Mouse (Mus musculus): Measurements from ENCODE around the gene Slc2a2.

Slc2a2 gene

GRCm38 (mm10) chr3:28697797-28698196, at the start of gene Slc2a2:
Gene Slc2a2, plus strand, starts transcription at chr3:28697903.
- DNase-seq (ENCODE audit: low spot score) = no peak

- no peak for DNase-seq (ENCODE audit: low spot score)
These were observed 45.1 kb upstream of the Slc2a2 start for GRCm38 (mm10) chr3:28652574-28652973.

- no peak for DNase-seq (ENCODE audit: low spot score)
These were observed 44.7 kb upstream of the Slc2a2 start for GRCm38 (mm10) chr3:28653043-28653442.

GRCm38 (mm10) chr3:28654740-28655139, 43.0 kb upstream of the Slc2a2 start:
- DNase-seq (ENCODE audit: low spot score) = no peak

GRCm38 (mm10) chr3:28658349-28658748, 39.4 kb upstream of the Slc2a2 start:
- no peak for DNase-seq (ENCODE audit: low spot score)

- no peak for DNase-seq (ENCODE audit: low spot score)
These were observed 16.9 kb upstream of the Slc2a2 start for GRCm38 (mm10) chr3:28680851-28681250.

- DNase-seq (ENCODE audit: low spot score) = no peak
These were observed 15.8 kb upstream of the Slc2a2 start for GRCm38 (mm10) chr3:28681866-28682265.

- DNase-seq (ENCODE audit: low spot score) = no peak
These were observed 15.3 kb upstream of the Slc2a2 start for GRCm38 (mm10) chr3:28682411-28682810.

GRCm38 (mm10) chr3:28685510-28685909, 12.2 kb upstream of the Slc2a2 start:
- DNase-seq (ENCODE audit: low spot score) = no peak

GRCm38 (mm10) chr3:28694811-28695210, 2.9 kb upstream of the Slc2a2 start:
- DNase-seq (ENCODE audit: low spot score) = no peak

- DNase-seq (ENCODE audit: low spot score) = no peak
These were observed 2.1 kb upstream of the Slc2a2 start for GRCm38 (mm10) chr3:28695608-28696007.

GRCm38 (mm10) chr3:28696162-28696561, 1.5 kb upstream of the Slc2a2 start:
- no peak for DNase-seq (ENCODE audit: low spot score)

- no peak for DNase-seq (ENCODE audit: low spot score)
These were observed 1.9 kb downstream of the Slc2a2 start for GRCm38 (mm10) chr3:28699601-28700000.

GRCm38 (mm10) chr3:28705522-28706137, 7.9 kb downstream of the Slc2a2 start:
- no peak for DNase-seq (ENCODE audit: low spot score)

- no peak for DNase-seq (ENCODE audit: low spot score)
These were observed 9.0 kb downstream of the Slc2a2 start for GRCm38 (mm10) chr3:28706736-28707135.

- no peak for DNase-seq (ENCODE audit: low spot score)
These were observed 12.0 kb downstream of the Slc2a2 start for GRCm38 (mm10) chr3:28709740-28710139.

GRCm38 (mm10) chr3:28713913-28714698, 16.4 kb downstream of the Slc2a2 start:
- no peak for DNase-seq (ENCODE audit: low spot score)

- no peak for DNase-seq (ENCODE audit: low spot score)
These were observed 20.8 kb downstream of the Slc2a2 start for GRCm38 (mm10) chr3:28718521-28718920.

GRCm38 (mm10) chr3:28721218-28721617, 23.5 kb downstream of the Slc2a2 start:
- no peak for DNase-seq (ENCODE audit: low spot score)

GRCm38 (mm10) chr3:28721838-28722237, 24.1 kb downstream of the Slc2a2 start:
- DNase-seq (ENCODE audit: low spot score) = no peak

- no peak for DNase-seq (ENCODE audit: low spot score)
These were observed 24.8 kb downstream of the Slc2a2 start for GRCm38 (mm10) chr3:28722531-28722930.

GRCm38 (mm10) chr3:28723534-28723933, 25.8 kb downstream of the Slc2a2 start:
- DNase-seq (ENCODE audit: low spot score) = no peak

GRCm38 (mm10) chr3:28725203-28725602, 27.5 kb downstream of the Slc2a2 start:
- DNase-seq (ENCODE audit: low spot score) = no peak

GRCm38 (mm10) chr3:28726356-28726755, 28.7 kb downstream of the Slc2a2 start:
- DNase-seq (ENCODE audit: low spot score) = no peak
